Mouse (Mus musculus) cerebellum, adult 2 months (tissue): ENCODE measurements around the gene Ddr1. TPM values are rescaled to one million over a fixed set of nuclear protein-coding genes. Genes with fewer than 3 reads are reported as not detected.

Experiments
- DNase-seq, 2 experiments: peaks; one replicate each; pipeline ENCODE4 v3.0.0; 2021
- H3K27ac ChIP-seq: fragments of 200-500 bp; 2 replicates; pipeline ENCODE4 v1.5.1; 2012; ENCODE audit warnings: low read length, control low read depth, inconsistent platforms; ENCODE audit not compliant: insufficient read depth
- H3K27me3 ChIP-seq: fragments of 200-500 bp; 2 replicates; pipeline ENCODE4 v1.6.1; 2012; ENCODE audit warnings: inconsistent platforms, mild to moderate bottlenecking, low read length, moderate library complexity; ENCODE audit not compliant: control insufficient read depth, insufficient read depth
- H3K4me1 ChIP-seq: fragments of 200-500 bp; 2 replicates; pipeline ENCODE4 v1.6.1; 2011; ENCODE audit warnings: low read length; ENCODE audit not compliant: control insufficient read depth, insufficient read depth
- H3K4me3 ChIP-seq: fragments of 200-500 bp; replicated peaks from 2 replicates; pipeline ENCODE3; 2011; ENCODE audit warnings: mild to moderate bottlenecking, low read depth, low read length, control low read depth; ENCODE audit not compliant: insufficient read depth
- CTCF ChIP-seq: fragments of 200-500 bp; IDR thresholded peaks from 2 replicates; pipeline ENCODE4 v1.5.1; 2011; ENCODE audit warnings: low read depth, mild to moderate bottlenecking, control low read depth, low read length, moderate library complexity, borderline replicate concordance; ENCODE audit not compliant: insufficient read depth
- POLR2A ChIP-seq: fragments of 200-500 bp; IDR thresholded peaks from 2 replicates; pipeline ENCODE4 v1.6.1; 2011; ENCODE audit warnings: low read length, control low read depth, borderline replicate concordance; ENCODE audit not compliant: insufficient read depth
- WGBS: fragments of 180-500 bp; shearing (Covaris S2); methylation state at CpG from one replicate; pipeline ENCODE4 v1.1.7; 2018; 5-methylcytosine and 5-hydroxymethylcytosine counted together
- polyA plus RNA-seq: library from polyadenylated mRNA; depleted of rRNA; stranded (reverse); fragments of >200 nt; gene quantifications from 2 replicates; pipeline ENCODE4 v1.2.3, GENCODE M21; 2012

Gene Ddr1
- polyA plus RNA-seq, 1 experiment: 76.9 TPM

DNA sequence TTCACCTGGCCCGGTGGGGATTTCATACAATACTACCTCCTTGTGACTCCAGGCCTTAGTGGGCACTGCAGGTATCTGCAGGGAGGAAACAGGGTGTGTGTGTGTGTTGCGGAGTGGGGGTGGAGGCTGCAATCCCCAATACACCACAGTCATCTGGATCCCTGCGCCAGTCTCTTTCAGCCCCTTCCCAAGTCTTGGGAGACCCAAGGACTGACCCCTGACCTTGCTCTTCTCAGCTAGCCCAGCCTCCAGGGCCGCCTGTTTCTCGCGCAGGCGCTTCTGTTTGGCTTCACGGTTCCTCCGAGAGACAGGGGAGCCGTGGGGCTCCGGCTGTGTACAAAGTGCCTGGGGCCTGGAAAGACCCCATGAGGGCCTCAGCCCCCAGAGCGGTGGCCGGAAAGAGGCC is 37.6 kb downstream of the Ddr1 start:
- H3K27ac ChIP-seq: peak overlapping the region; percentile 14
- no peak for TF ChIP-seq CTCF
- TF ChIP-seq POLR2A: no peak
- peak overlapping the region; percentile 78 for H3K4me3 ChIP-seq
- H3K4me1 ChIP-seq: peaks cover 6% of the 10 kb centered on the region; the same call in 1 of the 2 replicates
- H3K27me3 ChIP-seq: no peaks in the 10 kb centered on the region
- 3% methylated on average over 13 of the region's 13 CpGs for WGBS
- no peak for DNase-seq

DNA sequence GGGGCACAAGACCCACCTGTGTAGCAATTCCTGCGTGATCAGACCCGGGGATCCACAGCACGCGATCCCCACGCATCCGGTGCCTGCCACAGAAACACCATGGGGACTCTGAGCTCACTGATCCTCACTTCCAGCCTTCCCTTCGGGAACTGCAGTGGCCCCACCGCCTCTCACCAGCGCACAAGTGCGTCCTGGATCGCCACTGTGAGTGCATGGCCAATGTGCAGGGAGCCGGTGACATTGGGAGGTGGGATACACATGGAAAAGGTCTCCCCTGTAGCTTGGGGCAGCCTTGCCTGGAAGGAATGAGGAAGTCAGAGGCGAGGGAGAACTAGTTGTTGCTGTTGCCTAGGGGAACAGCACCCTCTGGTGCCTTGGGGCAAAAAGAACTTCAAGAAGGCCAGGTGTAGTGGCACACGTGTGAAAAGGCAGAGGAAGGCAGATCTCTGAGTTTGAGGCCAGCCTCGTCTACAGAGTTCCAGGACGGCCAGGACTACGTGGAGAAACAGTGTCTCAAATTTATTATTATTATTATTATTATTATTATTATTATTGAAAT is 38.4 kb downstream of the Ddr1 start:
- Histone ChIP-seq H3K27me3 (no peaks in the 10 kb centered on the region), H3K27ac (no peak overlapping the region), H3K4me1 (peaks cover 6% of the 10 kb centered on the region; the same call in 1 of the 2 replicates), H3K4me3 (no peak overlapping the region)
- 75% methylated on average over 17 of the region's 17 CpGs for WGBS
- no peak for DNase-seq
- TF ChIP-seq POLR2A (no peak), CTCF (peak; percentile 52)

DNA sequence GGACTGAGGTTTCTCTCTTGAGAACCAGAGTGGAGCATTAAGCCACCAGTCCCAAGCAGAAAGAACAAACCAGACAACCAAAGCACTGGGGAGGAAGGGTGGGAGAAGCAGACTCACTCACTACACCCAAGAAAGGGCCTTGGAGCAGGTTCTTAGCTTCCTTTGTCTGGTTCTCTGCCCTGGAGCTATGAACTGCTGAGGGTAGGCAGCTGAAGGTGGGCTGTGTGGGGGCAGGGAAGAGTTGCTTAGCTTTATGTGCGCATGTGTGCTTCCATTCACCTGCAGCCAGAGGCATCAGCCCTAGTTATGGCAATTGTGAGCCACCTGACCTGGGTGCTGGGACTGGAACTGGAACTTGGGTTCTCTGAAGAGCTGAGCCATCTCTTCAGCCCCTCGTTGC is 51.3 kb downstream of the Ddr1 start:
- DNase-seq: no peak
- TF ChIP-seq CTCF: no peak
- no peak for TF ChIP-seq POLR2A
- Histone ChIP-seq H3K4me3 (no peak overlapping the region), H3K27me3 (no peaks in the 10 kb centered on the region), H3K4me1 (no peaks in the 10 kb centered on the region; the same call in 1 of the 2 replicates), H3K27ac (no peak overlapping the region)
- 68% methylated on average over 2 of the region's 2 CpGs for WGBS

DNA sequence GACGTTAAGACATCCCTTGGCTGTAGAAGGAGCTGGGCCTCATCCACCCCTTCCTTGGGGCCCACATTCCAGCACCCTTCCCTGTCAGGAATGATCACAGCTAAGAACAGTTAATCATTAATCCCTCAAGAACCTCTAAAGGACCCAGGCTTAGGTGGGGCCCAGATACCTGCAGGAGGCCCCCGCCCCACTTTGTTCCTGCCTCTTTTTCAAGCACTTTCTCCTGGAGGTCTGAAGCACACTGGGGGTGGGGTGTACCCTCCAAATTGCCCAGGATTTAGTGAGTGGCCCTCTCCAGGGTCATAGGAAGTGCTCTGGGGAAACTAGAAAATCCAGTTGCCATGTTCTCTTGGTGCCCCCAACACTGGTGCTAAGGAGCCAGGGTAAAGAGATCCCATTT is 55.0 kb downstream of the Ddr1 start:
- 75% methylated on average over 2 of the region's 2 CpGs for WGBS
- no peak for DNase-seq

DNA sequence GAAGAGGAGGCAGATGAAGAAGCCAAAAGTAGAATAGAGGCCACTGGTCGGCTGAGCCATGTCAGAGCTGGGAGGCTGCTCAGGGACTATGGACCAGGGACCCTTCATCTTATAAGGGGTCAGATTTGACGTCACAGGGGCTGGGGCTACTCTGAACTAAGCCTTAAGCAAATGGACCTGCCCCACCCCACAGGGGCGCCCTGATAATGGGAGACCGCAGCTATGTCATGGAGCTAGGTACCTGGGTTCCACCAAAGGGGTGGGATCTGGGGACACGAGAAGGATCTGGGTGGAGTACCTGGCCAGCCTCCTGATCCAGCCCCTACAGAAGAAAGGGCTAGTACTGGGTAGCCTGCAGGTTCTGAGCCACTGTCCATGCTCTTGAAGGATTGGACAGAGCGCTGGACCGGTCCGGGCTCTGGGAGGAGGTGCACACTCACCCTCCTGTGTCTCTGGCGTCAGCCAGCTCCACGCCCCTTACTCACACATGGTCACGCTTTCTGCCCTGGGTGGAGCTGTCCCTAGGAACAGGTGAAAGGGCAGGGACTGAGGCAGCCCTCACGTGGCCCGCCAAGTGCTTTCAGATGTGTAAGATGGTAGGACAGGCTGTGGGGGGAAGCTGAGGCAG is 60.7 kb downstream of the Ddr1 start, which contains the start of gene Mucl3:
Gene Mucl3 (minus strand): TSS at position 87 of the 628 bp plus-strand sequence.
- TF ChIP-seq CTCF (no peak), POLR2A (no peak)
- DNase-seq: no peak

More for the DNA sequence above, 55.0 kb downstream of the Ddr1 start:
- no peaks in the 10 kb centered on the region for H3K27me3 ChIP-seq
- H3K4me1 ChIP-seq: no peaks in the 10 kb centered on the region; the same call in 1 of the 2 replicates
- H3K4me3 ChIP-seq: no peak overlapping the region
- TF ChIP-seq POLR2A (no peak), CTCF (no peak)
- H3K27ac ChIP-seq: no peak overlapping the region

DNA sequence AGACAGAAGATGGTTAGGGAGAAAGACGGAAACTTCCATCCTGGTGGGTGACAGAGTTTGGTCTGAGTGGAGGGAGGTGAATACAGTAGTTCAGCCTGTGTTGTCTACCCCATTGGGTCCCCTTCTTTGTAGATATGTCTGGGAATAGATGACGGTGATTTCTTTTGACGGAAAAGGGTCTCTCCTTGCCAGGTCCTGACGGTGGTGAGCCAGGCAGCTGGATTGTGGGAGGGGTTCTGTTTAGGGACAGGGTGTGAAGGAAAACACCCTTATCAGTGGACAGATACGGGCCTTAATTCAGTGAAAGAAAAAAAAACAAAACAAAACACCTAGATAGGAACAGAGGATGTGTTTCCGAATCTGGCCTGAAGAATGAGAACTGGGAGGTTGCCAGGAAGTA is 65.1 kb downstream of the Ddr1 start:
- Histone ChIP-seq H3K27me3 (no peaks in the 10 kb centered on the region), H3K4me1 (no peaks in the 10 kb centered on the region), H3K4me3 (no peak overlapping the region), H3K27ac (no peak overlapping the region)
- no peak for TF ChIP-seq CTCF
- no peak for TF ChIP-seq POLR2A
- DNase-seq: no peak
- 49% methylated on average over 6 of the region's 6 CpGs for WGBS

More for the DNA sequence above, 60.7 kb downstream of the Ddr1 start, which contains the start of gene Mucl3:
- Histone ChIP-seq H3K27me3 (no peaks in the 10 kb centered on the region), H3K4me3 (no peak within 1 kb of the TSS), H3K4me1 (no peaks in the 10 kb centered on the region), H3K27ac (no peak within 1 kb of the TSS)
- 65% methylated on average over 13 of the region's 13 CpGs for WGBS

DNA sequence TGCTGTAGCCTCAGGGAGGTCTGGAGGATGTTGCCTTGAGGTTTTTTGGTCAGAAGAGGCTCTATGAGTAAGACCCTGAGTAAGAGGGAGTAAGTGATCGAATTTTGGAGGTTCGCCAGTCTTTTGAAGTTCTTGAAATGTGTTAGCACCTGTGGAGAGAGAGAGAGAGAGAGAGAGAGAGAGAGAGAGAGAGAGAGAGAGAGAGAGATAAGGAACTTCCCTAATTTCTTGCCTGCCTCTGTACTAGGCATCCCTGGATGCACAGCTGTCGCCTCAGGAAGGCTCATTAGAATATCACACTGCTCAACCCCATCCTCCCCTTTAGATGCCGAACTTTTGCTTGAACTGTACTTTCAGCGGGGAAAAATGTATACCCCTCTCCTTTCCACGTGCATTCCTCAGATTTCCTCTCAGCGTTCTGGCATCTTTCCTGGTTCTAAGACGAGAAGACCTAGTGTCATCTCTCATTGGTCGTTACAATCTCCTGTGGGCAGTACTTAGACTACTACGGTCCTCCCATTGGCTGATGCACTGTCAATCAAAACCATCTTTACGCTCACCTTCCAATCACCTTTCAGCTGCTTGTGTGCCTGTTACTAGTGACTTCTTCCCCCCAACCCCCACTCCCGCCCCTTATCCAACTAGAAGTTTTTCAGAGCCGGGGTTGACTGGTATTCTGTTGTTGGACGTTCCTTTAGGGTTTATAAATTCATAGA is 65.8 kb downstream of the Ddr1 start:
- DNase-seq: peak in 1 of 2 experiments; percentile 40
- no peaks in the 10 kb centered on the region for H3K27me3 ChIP-seq
- no peak overlapping the region for H3K27ac ChIP-seq
- TF ChIP-seq CTCF (no peak), POLR2A (no peak)
- 23% methylated on average over 14 of the region's 14 CpGs for WGBS
- no peaks in the 10 kb centered on the region for H3K4me1 ChIP-seq
- no peak overlapping the region for H3K4me3 ChIP-seq
